Mouse (Mus musculus) kidney, adult 10 weeks (tissue): Measurements from ENCODE around the gene Higd1c. TPM values are rescaled to one million over a fixed set of nuclear protein-coding genes. Genes with fewer than 3 reads are reported as not detected.

ENCODE experiments used
- polyA plus RNA-seq: library from polyadenylated mRNA; stranded (reverse); fragments of 350-450 nt; fragmentation: Illumina TruSeq; extraction: RNeasy Lipid Tissue Mini Kit (QIAGEN cat#74804); gene quantifications from one replicate; pipeline ENCODE4 v1.2.3, GENCODE M21; 2014; ENCODE audit warnings: low read depth, low replicate concordance

Gene Higd1c
- not detected for polyA plus RNA-seq

GRCm38 (mm10) chr15:100364242-100364641 lies at the start of gene Higd1c:
Higd1c (plus strand) TSS chr15:100364542.

GRCm38 (mm10) chr15:100334629-100335028 lies 29.7 kb upstream of the Higd1c start, which contains the start of gene Mettl7a3:
Mettl7a3 (plus strand) TSS chr15:100334929.

GRCm38 (mm10) chr15:100352711-100353250 lies 11.6 kb upstream of the Higd1c start, which contains the start of the genes Methig1 and Mettl7a2:
Methig1 (plus strand) TSS chr15:100353149.
Mettl7a2 (plus strand) TSS chr15:100353200.

GRCm38 (mm10) chr15:100421758-100422197 lies 57.4 kb downstream of the Higd1c start, which contains the start of gene Gm5475:
Gm5475 (plus strand) TSS chr15:100422147.

GRCm38 (mm10) chr15:100424396-100425122 lies 60.2 kb downstream of the Higd1c start, which contains the start of gene Slc11a2:
Slc11a2 (minus strand) TSS chr15:100425072.

Other genes starting within 250 kb of the Higd1c start
- 51.4 TPM for gene Atf1, start 136.7 kb upstream of the Higd1c start, polyA plus RNA-seq
- gene Tmprss12, start 83.7 kb upstream of the Higd1c start, polyA plus RNA-seq: not detected
- 437 TPM for gene Mettl7a1, start 60.4 kb upstream of the Higd1c start, polyA plus RNA-seq
- not detected for gene Mettl7a3, start 29.6 kb upstream of the Higd1c start, polyA plus RNA-seq
- gene Methig1, start 11.4 kb upstream of the Higd1c start, polyA plus RNA-seq: 13.5 TPM
- gene Mettl7a2, start 11.3 kb upstream of the Higd1c start, polyA plus RNA-seq: 164 TPM
- gene Gm5475, start 57.6 kb downstream of the Higd1c start, polyA plus RNA-seq: 0.49 TPM
- 22.7 TPM for gene Slc11a2, start 60.5 kb downstream of the Higd1c start, polyA plus RNA-seq
- gene Letmd1, start 104.5 kb downstream of the Higd1c start, polyA plus RNA-seq: 21.3 TPM
- 1.3 TPM for gene Csrnp2, start 130.9 kb downstream of the Higd1c start, polyA plus RNA-seq
- 9.4 TPM for gene Tfcp2, start 187.5 kb downstream of the Higd1c start, polyA plus RNA-seq
- 4.9 TPM for gene Pou6f1, start 235.4 kb downstream of the Higd1c start, polyA plus RNA-seq